Mouse (Mus musculus): ENCODE results near the gene Homer1. TPM values are rescaled to one million over a fixed set of nuclear protein-coding genes. Genes with fewer than 3 reads are reported as not detected.

Gene Homer1
- total RNA-seq, 2 experiments from 2014 or later: 52.5 to 75.6 TPM

GRCm38 (mm10) chr13:93388594-93389241 lies 89.3 kb downstream of the Homer1 start:
- intact Hi-C loops (cut with DNase I): no loop called here
- no peak for DNase-seq

GRCm38 (mm10) chr13:93389242-93389625 lies 89.8 kb downstream of the Homer1 start:
- no peak for DNase-seq

GRCm38 (mm10) chr13:93399710-93400216 lies 100.3 kb downstream of the Homer1 start:
- DNase-seq: peak; percentile 63 to 67
- intact Hi-C loops (cut with DNase I): loop anchor here (5.0 kb wide), 2 partner anchors 92 to 98 kb away; partner anchors contain the start of gene Jmy

More at GRCm38 (mm10) chr13:93389242-93389625, 89.8 kb downstream of the Homer1 start:
- intact Hi-C loops (cut with DNase I): no loop called here

GRCm38 (mm10) chr13:93401947-93402346 lies 102.5 kb downstream of the Homer1 start:
- no peak for DNase-seq
- intact Hi-C loops (cut with DNase I): loop anchor here (5.0 kb wide), 1 partner anchor 95 kb away; the partner anchor contains the start of gene Jmy

- intact Hi-C loops (cut with DNase I): no loop called here
- DNase-seq: no peak
These were observed 107.4 kb downstream of the Homer1 start for GRCm38 (mm10) chr13:93406855-93407254.

- DNase-seq: no peak
- intact Hi-C loops (cut with DNase I): no loop called here
These were observed 110.9 kb downstream of the Homer1 start for GRCm38 (mm10) chr13:93410343-93410742.

- DNase-seq: no peak
These were observed 115.6 kb downstream of the Homer1 start for GRCm38 (mm10) chr13:93415055-93415454.

GRCm38 (mm10) chr13:93418292-93418691 lies 118.9 kb downstream of the Homer1 start:
- intact Hi-C loops (cut with DNase I): no loop called here
- no peak for DNase-seq

More at GRCm38 (mm10) chr13:93415055-93415454, 115.6 kb downstream of the Homer1 start:
- intact Hi-C loops (cut with DNase I): no loop called here

- DNase-seq: no peak
- intact Hi-C loops (cut with DNase I): no loop called here
These were observed 120.3 kb downstream of the Homer1 start for GRCm38 (mm10) chr13:93419779-93420178.

- DNase-seq: no peak
- intact Hi-C loops (cut with DNase I): no loop called here
These were observed 123.8 kb downstream of the Homer1 start for GRCm38 (mm10) chr13:93423224-93423623.

- peak in 1 of 2 experiments; percentile 7 for DNase-seq
- intact Hi-C loops (cut with DNase I): no loop called here
These were observed 128.8 kb downstream of the Homer1 start for GRCm38 (mm10) chr13:93427920-93428876.

GRCm38 (mm10) chr13:93429205-93429604 lies 129.8 kb downstream of the Homer1 start:
- DNase-seq: no peak
- intact Hi-C loops (cut with DNase I): no loop called here

- intact Hi-C loops (cut with DNase I): no loop called here
- no peak for DNase-seq
These were observed 140.7 kb downstream of the Homer1 start for GRCm38 (mm10) chr13:93440167-93440566.

- intact Hi-C loops (cut with DNase I): no loop called here
- no peak for DNase-seq
These were observed 153.8 kb downstream of the Homer1 start for GRCm38 (mm10) chr13:93453275-93453674.

Other genes starting within 250 kb of the Homer1 start
- 100 to 1,000 TPM; 118 to 123 TPM for gene Cmya5, start 154.9 kb upstream of the Homer1 start, total RNA-seq (2021)
- gene Tent2, start 107.2 kb upstream of the Homer1 start, total RNA-seq (2021): 10 to 100 TPM; 24.0 to 25.8 TPM
- gene Jmy, start 200.2 kb downstream of the Homer1 start, total RNA-seq (2021): 10 to 100 TPM; 41.9 to 43.9 TPM

Data from heart, postnatal 10 days (tissue).